Mouse (Mus musculus) liver, postnatal 0 days (tissue): Measurements from ENCODE around the gene Krr1.

Source experiments
- CTCF ChIP-seq: sonication (generic); IDR thresholded peaks from 2 replicates; pipeline ENCODE4 v1.5.1; 2016; ENCODE audit warnings: antibody characterized with exemption, low read depth
- EP300 ChIP-seq: IDR thresholded peaks from 2 replicates; pipeline ENCODE4 v1.6.1; 2016; ENCODE audit warnings: antibody characterized with exemption, low read depth, mild to moderate bottlenecking

- TF ChIP-seq CTCF (no peak), EP300 (no peak)
Observed at GRCm38 (mm10) chr10:111923503-111924135, 48.8 kb upstream of the Krr1 start.
